Mouse (Mus musculus): ENCODE results near the gene Slamf6.
"Not testable (repeated sequence)": the region's sequence is repeated elsewhere in the genome, so short reads cannot be mapped to it uniquely, and the experiment has no call there.

Gene Slamf6

DNA sequence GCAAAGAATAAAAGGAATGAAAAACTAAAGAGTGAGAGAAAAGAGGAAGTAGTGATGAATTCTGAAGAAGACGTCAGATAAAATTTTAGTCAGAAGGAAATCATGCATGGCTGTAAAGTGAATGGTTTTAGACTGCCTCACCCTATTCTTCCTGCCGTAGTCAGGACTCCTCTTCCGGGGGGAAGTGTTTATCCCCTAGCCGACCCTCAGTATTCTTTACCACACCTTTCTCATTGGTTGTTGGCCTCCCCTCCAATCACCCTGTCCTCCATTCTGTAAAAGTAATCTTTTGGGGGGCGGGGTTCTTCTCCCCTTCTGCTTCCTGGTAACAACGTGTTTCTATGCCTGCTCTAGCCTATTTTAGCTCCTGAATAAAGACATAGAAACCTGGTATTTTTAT lies 37.8 kb downstream of the Slamf6 start:
- no peak for DNase-seq (ENCODE audit: low spot score in 2 of 2)

DNA sequence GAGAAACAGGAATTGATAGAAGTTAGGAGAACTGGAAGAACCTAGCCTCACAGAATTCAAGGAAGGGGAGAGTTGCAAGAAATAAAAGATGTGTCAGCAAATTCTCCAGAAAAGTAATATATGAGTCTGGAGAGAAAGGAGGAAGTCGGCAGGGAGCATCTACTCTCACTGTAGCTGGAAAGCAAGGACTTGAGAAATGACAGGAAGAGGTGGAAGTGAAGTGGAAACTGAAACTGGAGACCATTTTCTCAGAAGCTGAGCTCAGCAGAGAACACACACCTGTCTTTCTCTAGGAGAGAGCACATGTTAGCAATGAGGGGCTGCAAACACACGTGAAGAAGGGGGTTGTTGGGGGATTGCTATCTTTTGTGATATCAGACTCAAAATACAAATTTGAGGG lies 40.1 kb downstream of the Slamf6 start:
- DNase-seq (ENCODE audit: low spot score in 2 of 2): no peak

DNA sequence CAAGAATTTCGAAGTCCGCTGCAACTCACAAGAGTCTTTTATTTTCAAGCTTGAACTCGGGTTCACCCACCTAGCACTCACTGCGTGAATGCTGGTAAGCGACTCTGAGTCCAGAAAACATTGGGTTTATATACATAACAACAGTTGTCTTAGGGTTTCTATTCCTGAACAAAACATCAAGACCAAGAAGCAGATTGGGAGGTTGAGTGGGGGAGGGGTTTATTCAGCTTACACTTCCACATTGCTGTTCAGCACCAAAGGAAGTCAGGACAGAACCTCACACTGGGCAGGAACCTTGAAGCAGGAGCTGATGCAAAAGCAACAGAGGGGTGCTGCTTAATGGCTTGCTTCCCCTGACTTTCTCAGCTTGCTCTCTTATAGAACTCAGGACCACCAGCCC lies 43.4 kb downstream of the Slamf6 start:
- no peak for DNase-seq (ENCODE audit: low spot score in 2 of 2)

DNA sequence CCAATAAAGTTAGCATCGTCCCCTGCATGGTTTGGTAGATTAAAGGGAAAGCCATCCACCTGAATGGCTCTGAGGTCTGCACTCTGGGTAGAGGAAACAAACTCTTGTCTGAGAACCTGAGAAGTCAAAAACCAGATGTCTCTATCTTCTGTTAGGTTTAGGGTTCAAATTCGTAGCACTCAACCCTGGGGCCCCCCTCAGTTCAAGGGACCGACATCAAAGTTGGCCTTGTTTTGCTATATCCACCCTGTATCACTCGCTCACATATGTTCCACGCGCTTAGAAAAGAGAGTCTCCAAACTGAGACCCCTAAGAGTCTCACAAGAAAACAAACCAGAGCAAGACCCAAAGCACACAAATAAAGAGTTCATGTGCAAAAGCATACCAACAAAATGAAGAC lies 44.4 kb downstream of the Slamf6 start:
- no peak for DNase-seq (ENCODE audit: low spot score in 2 of 2)

DNA sequence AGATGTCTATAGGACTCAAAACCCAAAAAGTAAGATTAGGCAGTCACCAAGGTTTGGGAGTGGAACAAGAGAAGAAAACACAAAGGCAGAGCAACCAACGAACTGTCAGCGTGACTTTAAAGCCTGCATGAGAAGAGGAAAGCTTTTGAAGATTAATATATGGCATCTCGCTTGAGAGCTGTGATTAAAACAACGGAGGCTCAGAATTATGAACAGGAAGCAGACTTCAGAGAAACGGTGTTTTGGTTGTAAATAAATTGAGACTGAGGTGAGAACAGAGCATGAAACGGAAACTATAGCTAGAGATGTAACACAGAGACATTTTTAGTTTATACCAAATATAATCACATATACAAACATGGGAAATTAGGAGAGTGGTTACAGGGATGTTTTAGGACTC lies 46.3 kb downstream of the Slamf6 start:
- DNase-seq (ENCODE audit: low spot score in 2 of 2): no peak

DNA sequence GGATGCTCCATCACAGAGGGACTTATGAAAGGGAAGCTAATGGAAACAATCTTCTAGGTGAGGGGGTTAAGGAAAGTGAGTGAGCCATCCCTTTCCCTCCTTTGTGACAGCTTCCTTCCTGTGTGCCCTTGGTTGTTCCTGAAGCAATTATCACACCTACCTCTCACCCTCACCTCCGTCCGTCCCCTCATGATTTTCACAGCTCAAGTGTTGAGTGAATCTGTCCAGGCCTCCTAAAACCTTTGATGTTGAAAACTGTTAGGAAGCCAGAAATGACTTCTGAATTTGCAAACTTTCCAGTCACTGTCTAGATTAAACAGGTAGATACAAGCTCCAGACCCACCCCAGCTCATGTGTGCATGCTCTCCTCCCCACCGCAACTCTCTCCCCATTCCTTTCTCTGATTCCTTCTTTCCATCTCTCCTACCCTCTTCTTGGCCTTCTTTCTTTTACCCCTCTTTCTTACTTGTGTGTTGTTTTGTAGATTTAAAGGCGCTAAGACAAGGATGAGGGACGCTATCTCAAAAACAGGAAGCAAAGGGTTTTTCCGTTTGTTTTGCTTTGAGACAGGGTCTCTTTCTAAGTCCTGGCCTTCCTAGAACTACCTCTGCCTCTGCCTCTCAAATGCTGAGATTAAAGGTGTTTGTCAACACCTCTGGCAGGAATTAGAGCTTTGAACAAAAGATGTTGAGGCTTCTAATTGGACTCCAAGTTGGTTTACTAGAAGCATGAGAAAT lies 48.9 kb downstream of the Slamf6 start:
- DNase-seq (ENCODE audit: low spot score in 2 of 2): no peak

DNA sequence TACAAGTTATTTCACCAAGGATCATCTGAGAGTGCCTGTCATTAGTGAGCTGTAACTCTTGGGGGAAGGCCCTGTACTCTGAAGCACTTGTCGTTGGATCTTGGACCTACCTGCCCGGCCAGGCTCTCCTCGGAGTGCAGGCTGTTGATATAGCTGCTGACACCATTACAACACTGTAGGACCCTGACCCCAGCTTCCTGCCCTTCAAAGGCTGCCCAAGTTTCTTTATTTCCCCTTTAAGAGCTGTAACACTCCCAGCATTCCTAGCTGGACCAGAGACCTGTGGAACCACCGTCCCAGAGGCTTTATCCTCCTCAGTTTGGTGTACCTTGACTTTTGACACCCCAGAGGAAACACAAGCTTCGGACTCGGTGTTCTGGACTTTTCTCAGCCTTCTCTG lies 51.9 kb downstream of the Slamf6 start:
- DNase-seq (ENCODE audit: low spot score in 2 of 2): no peak

DNA sequence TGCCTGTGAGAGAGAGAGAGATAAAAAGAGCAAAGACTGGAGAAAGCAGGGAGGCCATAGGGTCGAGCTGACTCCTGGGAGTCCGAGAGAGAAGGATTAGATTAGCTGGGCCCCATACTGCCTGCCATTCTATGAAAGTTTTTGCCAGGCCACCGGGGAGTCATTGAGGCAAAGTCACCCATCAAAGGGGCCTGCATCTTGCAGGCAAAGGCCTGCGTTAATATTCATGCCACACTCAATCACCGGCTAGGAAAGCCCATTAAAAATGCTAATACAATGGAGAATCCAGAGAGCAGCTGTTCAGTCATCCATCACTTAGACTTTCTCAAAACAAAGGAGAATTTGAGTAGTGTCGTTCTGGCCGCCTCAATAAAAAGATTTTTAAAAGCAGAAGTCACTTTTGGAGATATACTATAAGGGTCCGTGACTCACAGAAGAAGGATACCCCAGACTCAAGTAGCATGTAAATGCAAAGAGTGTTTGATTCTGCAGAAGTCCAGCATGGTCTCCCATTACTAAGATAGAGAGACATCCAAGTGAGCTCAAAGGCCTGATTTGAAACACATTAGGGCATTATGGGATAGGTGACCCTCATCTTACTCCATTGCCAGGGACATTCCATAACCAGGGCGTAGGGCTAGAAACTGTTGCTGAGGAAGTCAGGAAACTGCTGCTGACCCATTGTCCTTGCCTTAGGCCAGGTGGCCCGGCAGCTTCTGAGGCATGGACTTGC lies 53.7 kb downstream of the Slamf6 start:
- DNase-seq (ENCODE audit: low spot score in 2 of 2): no peak

DNA sequence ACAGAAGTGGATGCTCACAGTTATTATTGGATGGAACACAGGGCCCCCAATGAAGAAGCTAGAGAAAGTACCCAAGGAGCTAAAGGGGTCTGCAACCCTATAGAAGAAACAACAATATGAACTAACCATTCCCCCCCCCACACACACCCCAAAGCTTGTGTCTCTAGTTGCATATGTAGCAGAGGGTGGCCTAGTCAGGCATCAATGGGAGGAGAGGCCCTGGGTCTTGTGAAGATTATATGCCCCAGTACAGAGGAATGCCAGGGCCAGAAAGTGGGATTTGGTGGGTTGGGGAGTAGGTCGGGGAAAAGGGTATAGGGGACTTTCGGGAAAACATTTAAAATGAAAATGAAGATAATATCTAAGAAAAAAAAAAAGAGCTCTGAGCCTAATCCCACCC lies 57.0 kb downstream of the Slamf6 start:
- DNase-seq (ENCODE audit: low spot score in 2 of 2): not testable (repeated sequence)

DNA sequence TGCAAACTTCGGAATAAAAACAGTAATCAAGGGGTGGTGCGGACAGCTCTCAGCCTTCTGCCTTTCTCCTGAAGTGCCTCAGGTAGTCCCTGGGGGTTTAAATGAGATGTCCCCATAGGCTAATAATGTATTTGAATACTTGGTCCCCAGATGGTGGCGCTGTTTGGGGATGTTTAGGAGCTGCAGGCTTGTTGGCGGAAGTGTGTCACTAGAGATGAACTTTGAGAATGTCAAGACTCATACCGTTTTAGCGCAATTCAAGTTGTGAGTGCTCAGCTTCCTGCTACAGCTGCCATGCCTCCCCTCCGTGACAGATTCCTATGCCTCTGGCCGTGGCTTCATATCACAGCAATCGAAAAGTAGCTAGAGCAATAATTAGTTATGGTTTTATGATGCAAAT lies 58.1 kb downstream of the Slamf6 start:
- no peak for DNase-seq (ENCODE audit: low spot score in 2 of 2)

DNA sequence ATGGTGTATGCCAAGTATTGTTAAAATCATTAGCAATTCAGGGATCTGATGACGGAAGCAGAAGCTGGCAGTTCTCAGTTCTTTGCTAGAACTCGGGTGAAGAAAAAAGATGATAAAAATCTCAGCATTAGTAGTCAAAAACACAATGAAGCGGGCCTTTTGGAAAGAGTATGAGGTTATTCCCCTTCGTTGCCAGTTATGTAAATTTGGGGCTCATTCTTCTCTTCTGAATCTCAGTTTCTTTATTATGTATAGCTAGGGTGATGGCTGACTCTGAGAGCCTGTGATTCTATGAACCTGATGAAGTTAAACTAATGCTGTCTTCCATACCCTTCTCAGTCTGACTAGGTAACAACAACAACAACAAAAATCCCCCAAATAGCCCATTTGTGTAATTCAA lies 58.5 kb downstream of the Slamf6 start:
- no peak for DNase-seq (ENCODE audit: low spot score in 2 of 2)

DNA sequence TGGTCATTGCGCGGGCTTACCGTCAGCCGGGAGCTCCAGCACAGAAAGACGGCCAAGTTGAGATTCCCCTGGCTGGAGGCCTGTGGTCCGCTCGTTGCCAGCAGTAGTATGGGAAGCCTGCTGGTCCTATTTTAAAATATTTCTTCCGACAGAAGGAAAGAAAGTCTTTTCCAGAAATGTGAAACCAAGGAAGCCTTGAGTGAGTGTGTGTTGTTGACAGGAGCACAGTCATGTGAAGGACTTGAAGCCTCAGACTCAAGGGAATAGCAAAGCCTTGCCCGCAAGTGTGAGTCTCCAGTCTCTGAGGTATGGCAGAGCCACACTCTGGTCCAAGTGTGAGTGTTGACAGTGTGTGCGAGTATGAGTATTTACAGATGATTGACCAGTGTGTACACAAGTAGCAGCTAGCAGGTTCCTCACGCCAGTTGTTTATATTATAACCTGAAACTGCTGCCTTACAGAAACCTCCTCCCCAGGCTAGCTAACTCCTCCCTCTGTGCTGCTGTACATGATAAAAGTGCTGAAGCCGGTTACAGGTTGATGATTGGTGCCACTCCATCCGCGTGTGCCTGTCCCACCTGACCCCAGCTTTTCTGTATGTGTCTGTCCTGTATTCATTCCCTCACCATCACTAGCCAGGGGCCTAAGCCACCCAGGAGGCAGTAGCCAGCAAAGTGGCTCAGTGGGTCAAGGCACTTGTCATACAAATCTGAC lies 59.7 kb downstream of the Slamf6 start:
- DNase-seq (ENCODE audit: low spot score in 2 of 2): no peak

DNA sequence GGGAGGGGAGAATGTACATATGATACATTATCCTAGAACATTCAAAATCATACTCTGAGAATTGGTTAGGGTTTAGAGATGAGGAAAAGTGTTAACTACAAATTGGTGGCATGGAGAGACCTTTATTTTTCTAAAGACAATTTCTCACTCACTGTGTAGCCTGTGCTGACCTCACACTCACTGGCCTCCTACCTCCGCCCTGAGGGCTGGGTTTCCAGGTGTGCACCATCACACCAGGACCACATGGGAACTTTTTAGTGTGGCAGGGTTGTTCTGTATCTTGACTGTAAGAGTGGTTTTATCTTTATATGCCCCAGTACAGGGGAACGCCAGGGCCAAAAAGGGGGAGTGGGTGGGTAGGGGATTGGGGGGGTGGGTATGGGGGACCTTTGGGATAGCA lies 60.6 kb downstream of the Slamf6 start:
- no peak for DNase-seq (ENCODE audit: low spot score in 2 of 2)

DNA sequence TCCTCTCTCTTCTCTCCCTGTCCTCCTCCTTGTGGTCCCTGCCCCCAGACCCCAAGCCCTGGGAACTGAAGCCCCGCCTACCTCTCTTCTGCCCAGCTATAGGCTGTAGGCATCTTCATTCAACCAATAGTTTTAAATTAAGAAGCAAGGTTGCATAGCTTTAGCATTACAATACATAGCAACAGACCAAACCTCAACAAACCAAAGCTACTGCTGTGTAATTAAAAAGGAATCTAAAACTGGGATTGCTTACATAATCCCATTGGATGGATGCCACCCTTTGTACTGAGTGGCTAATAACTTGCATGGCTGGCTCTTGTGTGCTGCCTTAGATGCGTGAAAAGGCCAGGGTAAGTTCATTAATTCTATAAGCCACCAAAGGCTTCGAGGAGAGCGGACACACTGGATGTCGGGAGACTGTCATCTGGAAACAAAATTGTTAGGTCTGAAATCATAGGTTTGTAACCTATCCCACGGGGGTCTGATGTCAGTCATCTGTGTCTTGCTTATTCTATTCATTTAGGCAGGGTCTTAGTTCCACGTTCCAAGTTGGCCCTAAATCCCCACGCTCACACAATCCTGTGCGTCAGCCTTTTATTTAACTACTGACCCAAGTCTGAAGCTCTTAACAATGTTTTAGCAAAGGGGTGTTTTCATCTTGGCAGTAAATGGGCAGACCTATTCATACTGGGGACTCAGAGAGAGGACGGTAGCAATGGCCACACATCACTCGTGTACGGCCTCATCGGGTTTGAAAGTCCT lies 62.8 kb downstream of the Slamf6 start:
- DNase-seq (ENCODE audit: low spot score in 2 of 2): no peak

DNA sequence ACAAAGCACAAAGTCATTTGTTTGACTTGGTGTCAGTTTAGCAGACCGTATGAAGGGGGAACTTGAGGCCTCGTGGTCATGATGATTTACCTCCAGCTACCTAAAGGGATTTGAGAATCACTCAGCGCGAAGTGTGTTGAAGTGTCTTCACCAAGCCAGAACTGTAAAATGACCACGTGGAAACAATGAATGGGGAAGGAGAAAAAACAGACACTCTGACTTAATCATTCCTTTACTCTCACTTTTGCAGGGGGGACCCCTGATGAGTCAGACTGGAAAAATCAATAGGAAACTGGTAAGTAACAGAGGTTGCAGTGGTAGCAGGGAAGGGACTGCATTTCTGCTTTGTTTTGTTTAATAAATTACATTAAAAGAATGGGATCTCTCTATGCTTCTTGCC lies 64.9 kb downstream of the Slamf6 start:
- no peak for DNase-seq (ENCODE audit: low spot score in 2 of 2)

DNA sequence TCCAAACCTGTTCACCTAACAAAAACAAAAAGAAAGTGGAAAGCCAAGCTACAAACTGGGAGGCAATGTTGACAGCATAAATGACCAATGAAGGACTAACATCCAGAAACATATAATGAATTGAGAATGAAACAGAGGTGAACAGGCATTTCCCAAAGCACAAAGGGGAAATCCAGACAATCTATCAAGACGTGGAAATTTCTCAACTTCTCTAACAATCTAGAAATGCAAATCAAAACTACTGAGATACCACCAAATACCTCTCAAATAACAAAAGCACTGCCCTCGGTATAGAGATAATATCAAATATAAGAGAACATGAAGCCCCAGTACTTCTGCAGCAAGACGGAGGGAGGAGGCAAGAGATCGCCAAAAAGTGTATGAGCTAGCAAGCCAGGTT lies 65.4 kb downstream of the Slamf6 start:
- no peak for DNase-seq (ENCODE audit: low spot score in 2 of 2)

DNA sequence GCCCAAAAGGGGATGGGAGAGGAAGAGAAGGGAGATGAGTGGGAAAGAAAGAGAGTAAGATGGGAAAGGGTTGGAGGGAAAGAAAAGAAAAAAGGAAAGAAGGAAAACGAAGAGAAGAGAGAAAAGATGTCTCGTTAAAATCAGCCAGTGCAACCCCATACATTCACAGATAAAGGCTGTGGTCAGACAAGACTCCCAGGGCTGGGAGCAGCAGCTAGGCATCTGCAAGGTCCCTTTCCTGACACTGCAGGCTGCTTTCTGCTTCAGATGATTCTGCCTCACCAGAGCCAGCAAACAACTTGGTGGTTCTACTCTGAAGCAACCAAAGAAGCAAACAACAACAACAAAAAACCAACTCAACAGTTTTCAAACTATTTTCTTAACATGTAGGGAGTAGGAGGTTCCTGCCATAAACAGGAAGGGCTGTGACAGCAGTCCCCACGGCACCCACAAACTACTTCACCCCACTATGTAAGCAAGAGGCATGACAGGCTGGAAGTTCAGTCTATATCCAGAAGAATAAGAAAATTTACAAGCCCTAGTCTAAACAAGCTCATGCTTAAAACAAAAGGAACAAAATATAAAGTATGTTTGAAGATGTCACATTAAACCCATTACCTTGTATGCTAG lies 66.2 kb downstream of the Slamf6 start:
- no peak for DNase-seq (ENCODE audit: low spot score in 2 of 2)

DNA sequence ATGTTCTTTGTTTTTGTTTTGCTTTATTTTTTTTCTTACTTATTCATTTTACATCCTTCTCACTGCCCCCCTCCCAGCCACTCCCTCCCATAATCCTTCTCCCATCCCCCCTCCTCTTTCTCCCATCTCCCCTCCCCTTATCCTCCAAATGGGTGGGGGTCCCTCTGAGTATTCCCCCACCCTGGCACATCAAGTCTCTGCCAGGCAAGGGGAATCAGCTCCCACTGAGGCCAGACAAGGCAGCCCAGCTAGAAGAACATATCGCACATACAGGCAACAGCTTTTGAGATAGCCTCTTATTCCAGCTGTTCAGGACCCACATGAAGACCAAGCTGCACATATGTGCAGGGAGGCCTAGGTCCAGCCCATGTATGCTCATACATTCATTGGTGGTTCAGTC lies 66.8 kb downstream of the Slamf6 start:
- DNase-seq (ENCODE audit: low spot score in 2 of 2): no peak

DNA sequence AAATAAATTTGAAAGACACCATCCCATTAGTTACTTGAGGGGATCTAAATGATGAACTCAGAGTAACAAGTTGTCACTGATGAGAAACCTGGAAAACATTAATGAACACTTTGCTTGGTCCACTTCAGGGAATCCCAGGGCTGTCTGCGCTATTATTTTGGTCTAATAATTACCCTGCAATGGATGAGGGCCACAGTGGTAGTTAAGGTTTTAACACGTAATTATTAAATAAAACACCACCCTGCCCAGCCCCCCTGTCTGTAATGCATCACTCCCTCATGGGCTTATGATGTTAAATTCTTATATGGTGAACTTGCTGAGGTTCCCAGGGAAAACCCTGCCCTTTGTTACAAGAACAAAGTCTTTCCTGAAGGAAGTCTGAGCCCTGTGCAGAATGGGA lies 74.6 kb downstream of the Slamf6 start:
- DNase-seq (ENCODE audit: low spot score in 2 of 2): no peak

DNA sequence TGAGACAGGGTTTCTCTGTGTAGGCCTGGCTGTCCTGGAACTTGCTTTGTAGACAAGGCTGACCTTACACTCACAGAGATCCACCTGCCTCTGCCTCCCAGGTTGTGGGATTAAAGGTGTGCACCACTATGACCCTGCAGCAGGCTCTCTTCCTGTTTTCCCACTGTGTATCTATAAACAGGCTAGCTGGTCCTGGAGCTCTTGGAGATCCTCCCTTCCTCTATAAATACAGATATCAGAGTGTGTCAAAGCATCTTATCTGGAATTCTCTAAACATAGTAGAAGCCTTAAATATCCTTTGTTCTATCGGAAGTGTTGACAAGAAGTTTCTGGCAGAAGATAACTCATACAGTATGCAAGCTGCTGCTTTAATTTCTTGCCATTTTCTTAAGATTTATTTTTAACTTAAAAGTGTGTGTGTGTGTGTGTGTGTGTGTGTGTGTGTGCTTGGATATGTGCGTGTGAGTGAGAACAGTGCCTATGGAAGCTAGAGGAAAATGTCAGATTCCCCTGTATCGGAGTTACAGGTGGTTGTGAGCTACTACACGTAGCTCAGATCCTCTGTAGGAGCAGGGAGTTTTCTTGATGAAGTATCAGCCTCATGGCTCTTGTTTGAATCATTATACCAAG lies 75.7 kb downstream of the Slamf6 start:
- DNase-seq (ENCODE audit: low spot score in 2 of 2): no peak

DNA sequence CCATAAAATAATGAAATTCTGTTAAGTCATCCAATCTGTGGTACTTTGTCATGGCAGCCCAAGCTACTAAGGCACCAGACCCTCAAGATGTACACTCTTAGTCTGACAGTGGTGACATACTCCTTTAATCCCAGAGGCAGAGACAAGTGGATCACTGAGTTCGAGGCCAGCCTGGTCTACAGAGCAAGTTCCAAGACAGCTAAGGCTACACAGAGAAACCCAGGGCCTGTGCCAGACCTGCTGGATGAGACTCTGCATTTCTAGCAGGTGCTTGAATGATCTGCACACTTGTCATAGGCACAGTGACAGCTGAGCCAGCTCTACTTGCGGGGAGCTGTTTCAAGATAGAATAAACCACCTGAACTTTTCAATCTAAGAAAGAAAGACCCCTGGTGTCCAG lies 77.2 kb downstream of the Slamf6 start:
- no peak for DNase-seq (ENCODE audit: low spot score in 2 of 2)

Measured in urinary bladder, postnatal 36 days (tissue).